Mouse (Mus musculus) neural tube, embryonic 13.5 days (tissue): ENCODE results near the gene Ankrd63. TPM values are rescaled to one million over a fixed set of nuclear protein-coding genes. Genes with fewer than 3 reads are reported as not detected.

Experiments
- polyA plus RNA-seq: library from polyadenylated mRNA; unstranded; fragments of >200 nt; fragmentation: Nextera tagmentation; extraction: Ambion mirVana; gene quantifications from 2 replicates; pipeline ENCODE4 v1.2.1, GENCODE M21; 2015

The Ankrd63 gene
- polyA plus RNA-seq, 1 experiment from 2014 or later, result not detected

Other genes with a start within 250 kb of the Ankrd63 start
- gene Srp14, start 224.3 kb downstream of the Ankrd63 start, polyA plus RNA-seq, result 367 and 393 TPM in 2 replicates
- gene Bmf, start 154.3 kb downstream of the Ankrd63 start, polyA plus RNA-seq, result 3.3 and 4.6 TPM in 2 replicates
- 14.9 and 16.7 TPM in 2 replicates for gene Bub1b, start 105.8 kb downstream of the Ankrd63 start, polyA plus RNA-seq
- gene Pak6, start 40.7 kb downstream of the Ankrd63 start, polyA plus RNA-seq, result 12.1 and 15.8 TPM in 2 replicates
- 0.46 and 0.61 TPM in 2 replicates for gene Plcb2, start 24.5 kb upstream of the Ankrd63 start, polyA plus RNA-seq
- gene Inafm2, start 41.8 kb upstream of the Ankrd63 start, polyA plus RNA-seq, result 23.7 and 25.3 TPM in 2 replicates
- 1.2 and 1.4 TPM in 2 replicates for gene Ccdc9b, start 58.7 kb upstream of the Ankrd63 start, polyA plus RNA-seq
- not detected in 2 replicates for gene Phgr1, start 68.8 kb upstream of the Ankrd63 start, polyA plus RNA-seq
- gene Disp2, start 75.8 kb upstream of the Ankrd63 start, polyA plus RNA-seq, result 39.9 and 40.7 TPM in 2 replicates
- 23.8 and 28.0 TPM in 2 replicates for gene Knstrn, start 110.0 kb upstream of the Ankrd63 start, polyA plus RNA-seq
- gene Ivd, start 158.0 kb upstream of the Ankrd63 start, polyA plus RNA-seq, result 47.7 and 48.5 TPM in 2 replicates
- 5.4 TPM in 2 replicates for gene Bahd1, start 196.4 kb upstream of the Ankrd63 start, polyA plus RNA-seq
- gene Chst14, start 222.5 kb upstream of the Ankrd63 start, polyA plus RNA-seq, result 10.4 TPM in 2 replicates